Mouse (Mus musculus) inflammation-experienced regulatory T-cells, adult 16 weeks (primary cell): ENCODE data around the gene Ak9. TPM values are rescaled to one million over a fixed set of nuclear protein-coding genes. Genes with fewer than 3 reads are reported as not detected.

Source experiments
- polyA plus RNA-seq: library from polyadenylated mRNA; unstranded; fragments of 100-300 nt; shearing (Covaris generic); gene quantifications from one replicate; pipeline ENCODE4 v1.2.1, GENCODE M21; 2017

Gene Ak9
- not detected for polyA plus RNA-seq

GRCm38 (mm10) chr10:41303639-41304444, at the start of gene Ak9:
Ak9 (plus strand) TSS chr10:41303980.

GRCm38 (mm10) chr10:41302689-41303431, 920 bp upstream of the Ak9 start, which contains the start of gene Fig4:
Fig4 (minus strand) TSS chr10:41303260.

DNA sequence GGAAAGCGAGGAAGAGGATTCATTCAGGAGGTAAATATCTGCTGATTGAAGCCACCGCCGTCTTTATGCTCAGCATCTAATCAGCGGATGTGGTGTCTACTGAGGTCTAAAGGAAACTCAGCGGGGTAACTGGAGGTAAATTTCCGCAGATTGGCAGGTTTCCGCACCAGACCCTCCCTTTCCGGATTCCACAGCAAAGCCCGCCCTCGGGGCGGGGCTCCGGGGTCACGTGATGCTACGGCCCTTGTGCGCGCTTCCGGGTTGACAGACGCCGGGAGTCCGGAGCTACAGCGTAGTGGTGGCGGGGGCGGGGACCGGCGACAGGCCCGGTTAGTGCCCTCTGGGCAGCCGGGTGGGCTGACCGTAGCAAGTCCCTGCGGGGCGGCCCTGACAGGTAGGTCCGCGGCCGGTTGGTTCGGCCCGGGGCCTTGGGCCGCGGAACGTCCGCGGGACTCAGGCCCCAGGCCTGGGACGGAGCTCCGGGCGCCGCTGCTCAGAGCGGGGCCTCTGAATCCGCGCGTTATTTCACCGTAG, 146.4 kb downstream of the Ak9 start, which contains the start of gene Zbtb24:
Gene Zbtb24 (plus strand): TSS at position 247 of the 534 bp plus-strand sequence.

GRCm38 (mm10) chr10:41476171-41477017, 172.6 kb downstream of the Ak9 start, which contains the start of gene Mical1:
Mical1 (plus strand) TSS chr10:41476314.

Other genes with a start within 250 kb of the Ak9 start
- not detected for gene Gpr6, start 231.7 kb upstream of the Ak9 start, polyA plus RNA-seq
- 42.0 TPM for gene Fig4, start 720 bp upstream of the Ak9 start, polyA plus RNA-seq
- 59.3 TPM for gene Zbtb24, start 146.4 kb downstream of the Ak9 start, polyA plus RNA-seq
- 122 TPM for gene Mical1, start 172.3 kb downstream of the Ak9 start, polyA plus RNA-seq
- gene Smpd2, start 186.4 kb downstream of the Ak9 start, polyA plus RNA-seq = 49.3 TPM
- not detected for gene Ppil6, start 186.5 kb downstream of the Ak9 start, polyA plus RNA-seq
- gene Cd164, start 215.4 kb downstream of the Ak9 start, polyA plus RNA-seq = 266 TPM